Mouse (Mus musculus) kidney, postnatal 25 days (tissue): ENCODE measurements around the gene H1foo.

Experiments used
- DNase-seq, 2 experiments: peaks; one replicate each; pipeline ENCODE4 v3.0.0; 2021; ENCODE audit warnings: mixed read lengths in 2 of 2

The H1foo gene

GRCm38 (mm10) chr6:115927292-115928242 is 17.2 kb upstream of the H1foo start:
- no peak for DNase-seq

- no peak for DNase-seq
Measured at GRCm38 (mm10) chr6:115930018-115930417, 14.7 kb upstream of the H1foo start.

- no peak for DNase-seq
Measured at GRCm38 (mm10) chr6:115931639-115932038, 13.1 kb upstream of the H1foo start, which contains the start of gene Rho. TSS of gene Rho (plus strand) at chr6:115931748.

- no peak for DNase-seq
Measured at GRCm38 (mm10) chr6:115932391-115932790, 12.3 kb upstream of the H1foo start.

- DNase-seq, result no peak
Measured at GRCm38 (mm10) chr6:115935544-115935943, 9.2 kb upstream of the H1foo start.

GRCm38 (mm10) chr6:115938011-115938410 is 6.7 kb upstream of the H1foo start:
- no peak for DNase-seq

GRCm38 (mm10) chr6:115938798-115939197 is 5.9 kb upstream of the H1foo start:
- DNase-seq, result no peak

- peak; percentile 49 to 74 for DNase-seq
Measured at GRCm38 (mm10) chr6:115940603-115941002, 4.1 kb upstream of the H1foo start.

GRCm38 (mm10) chr6:115941128-115941527 is 3.6 kb upstream of the H1foo start:
- DNase-seq, result no peak

GRCm38 (mm10) chr6:115943498-115944427 is 975 bp upstream of the H1foo start:
- DNase-seq, result no peak

- DNase-seq, result no peak
Measured at GRCm38 (mm10) chr6:115945633-115946032, 895 bp downstream of the H1foo start.

- DNase-seq, result no peak
Measured at GRCm38 (mm10) chr6:115946389-115946788, 1.7 kb downstream of the H1foo start.

GRCm38 (mm10) chr6:115954506-115955074 is 9.9 kb downstream of the H1foo start:
- no peak for DNase-seq

GRCm38 (mm10) chr6:115955169-115955568 is 10.4 kb downstream of the H1foo start:
- DNase-seq, result no peak

- DNase-seq, result no peak
Measured at GRCm38 (mm10) chr6:115955664-115956063, 10.9 kb downstream of the H1foo start.

- DNase-seq, result no peak
Measured at GRCm38 (mm10) chr6:115956418-115956921, 11.7 kb downstream of the H1foo start.

GRCm38 (mm10) chr6:115956922-115957601 is 12.3 kb downstream of the H1foo start:
- peak; percentile 68 to 84 for DNase-seq

- peak in 1 of 2 experiments; percentile 35 for DNase-seq
Measured at GRCm38 (mm10) chr6:115957681-115958080, 12.9 kb downstream of the H1foo start.

GRCm38 (mm10) chr6:115958445-115958844 is 13.7 kb downstream of the H1foo start:
- no peak for DNase-seq

GRCm38 (mm10) chr6:115959151-115959691 is 14.5 kb downstream of the H1foo start:
- DNase-seq, result peak; percentile 88 to 91

- no peak for DNase-seq
Measured at GRCm38 (mm10) chr6:115960322-115960721, 15.6 kb downstream of the H1foo start.

GRCm38 (mm10) chr6:115961743-115962142 is 17.0 kb downstream of the H1foo start:
- no peak for DNase-seq
